Mouse (Mus musculus) midbrain, embryonic 16.5 days (tissue): ENCODE measurements at regions not wholly inside any gene's neighbourhood (a gene's known extent, or its start where the extent isn't known, plus 50 kb on each side); places are given as distances from the start of the nearest gene placed in this dataset.

Experiments used
- ATAC-seq: fragments of 200-750 bp; cut with Nextera tagmentation; 2 replicates; pipeline ENCODE4 v1.8.0; 2017; ENCODE audit warnings: moderate TSS enrichment
- H3K27ac ChIP-seq: fragments of 300-500 bp; sonication (generic); 2 replicates; pipeline ENCODE4 v1.5.1; 2014; ENCODE audit warnings: mild to moderate bottlenecking, low read length, mixed read lengths
- H3K27me3 ChIP-seq: fragments of 300-500 bp; sonication (generic); 2 replicates; pipeline ENCODE4 v1.6.1; 2014; ENCODE audit warnings: low read depth, low read length, mixed read lengths; ENCODE audit not compliant: control insufficient read depth, insufficient read depth
- H3K36me3 ChIP-seq: fragments of 300-500 bp; sonication (generic); 2 replicates; pipeline ENCODE4 v1.6.1; 2014; ENCODE audit warnings: mild to moderate bottlenecking, low read length, moderate library complexity, mixed read lengths; ENCODE audit not compliant: control insufficient read depth, insufficient read depth
- H3K4me1 ChIP-seq: fragments of 300-500 bp; sonication (generic); 2 replicates; pipeline ENCODE4 v1.6.1; 2014; ENCODE audit warnings: mild to moderate bottlenecking, low read length, mixed read lengths; ENCODE audit not compliant: control insufficient read depth, insufficient read depth
- H3K4me2 ChIP-seq: fragments of 300-500 bp; sonication (generic); 2 replicates; pipeline ENCODE4 v1.6.1; 2014; ENCODE audit warnings: mild to moderate bottlenecking, low read length, mixed read lengths
- H3K4me3 ChIP-seq: fragments of 300-500 bp; sonication (generic); 2 replicates; pipeline ENCODE4 v1.5.1; 2014; ENCODE audit warnings: low read depth, mild to moderate bottlenecking, low read length, moderate library complexity, mixed read lengths
- H3K9ac ChIP-seq: fragments of 300-500 bp; sonication (generic); 2 replicates; pipeline ENCODE4 v1.6.1; 2014; ENCODE audit warnings: low read depth, low read length, mixed read lengths
- H3K9me3 ChIP-seq: fragments of 300-500 bp; sonication (generic); replicated peaks from 2 replicates; pipeline ENCODE4 v1.6.1; 2014; ENCODE audit warnings: mild to moderate bottlenecking, low read length, mixed read lengths; ENCODE audit not compliant: control insufficient read depth, poor library complexity, severe bottlenecking
- WGBS: fragments of 180-500 bp; shearing (Covaris S2); extraction: QIAGEN DNeasy Blood & Tissue Kit; methylation state at CpG from one replicate; pipeline ENCODE4 v1.1.7; 2014; 5-methylcytosine and 5-hydroxymethylcytosine counted together

- no peaks in the 10 kb centered on the region for H3K4me1 ChIP-seq
- H3K36me3 ChIP-seq: no peaks in the 10 kb centered on the region
- ATAC-seq: 0 out of 2 replicates have a peak, but pooled peaks have one; percentile 32
- H3K4me2 ChIP-seq: no peak overlapping the region
- no peaks in the 10 kb centered on the region for H3K9me3 ChIP-seq
- H3K27me3 ChIP-seq: no peaks in the 10 kb centered on the region
- no peak overlapping the region for H3K27ac ChIP-seq
- no peak overlapping the region for H3K4me3 ChIP-seq
- WGBS: 26% methylated on average over 2 of the region's 2 CpGs
- H3K9ac ChIP-seq: no peak overlapping the region
Measured at GRCm38 (mm10) chr6:27101509-27102116, 1033.4 kb downstream of the Grm8 start.
